Mouse (Mus musculus): ENCODE measurements at regions not wholly inside any gene's neighbourhood (a gene's known extent, or its start where the extent isn't known, plus 50 kb on each side); places are given as distances from the start of the nearest gene placed in this dataset.

- TF ChIP-seq CTCF (conservative IDR thresholded peaks at IDR 0.05 in 1 of 2, IDR thresholded peaks at IDR 0.05 in 1 of 2; ENCODE audit: low read depth in 2 of 2, low read length in 2 of 2): no peak
- no peak for TF ChIP-seq HCFC1 (IDR thresholded peaks at IDR 0.05; ENCODE audit: low read depth, low read length)
- TF ChIP-seq MEF2A (IDR thresholded peaks at IDR 0.05; ENCODE audit: borderline replicate concordance, low read depth, low read length): no peak
- no peak for TF ChIP-seq SMC3 (IDR thresholded peaks at IDR 0.05; ENCODE audit: low read depth, low read length)
- TF ChIP-seq GABPA (IDR thresholded peaks at IDR 0.05; ENCODE audit: insufficient replicate concordance, low read depth, low read length): no peak
- no peak for TF ChIP-seq EP300 (IDR thresholded peaks at IDR 0.05; ENCODE audit: low read length)
These were observed 101.2 kb downstream of the Uchl5 start for GRCm38 (mm10) chr1:143878266-143878665.

Measured in CH12.LX (cell line).